Mouse (Mus musculus): ENCODE measurements at regions not wholly inside any gene's neighbourhood (a gene's known extent, or its start where the extent isn't known, plus 50 kb on each side); places are given as distances from the start of the nearest gene placed in this dataset.

- ATAC-seq (replicated peaks; ENCODE audit: low FRiP score), result no peak
- WGBS, result 41% methylated on average over 3 of the region's 3 CpGs
These were observed 172.0 kb downstream of the Dcdc2c start for GRCm38 (mm10) chr12:28380203-28380602.

GRCm38 (mm10) chr12:28377968-28378367 is 174.2 kb downstream of the Dcdc2c start:
- H3K9ac ChIP-seq (ENCODE audit: low read length), result no peak overlapping the region
- DNase-seq (ENCODE audit: low spot score) (no peak), ATAC-seq (replicated peaks; ENCODE audit: low FRiP score) (no peak)
- peaks cover 4% of the 10 kb centered on the region; the same call in 1 of the 2 replicates for H3K4me1 ChIP-seq (replicated peaks; ENCODE audit: control insufficient read depth, insufficient read depth, low read length)
- no peaks in the 10 kb centered on the region for H3K9me3 ChIP-seq (ENCODE audit: control insufficient read depth, low read length)
- no peak overlapping the region for H3K4me2 ChIP-seq (ENCODE audit: low read depth, low read length, severe bottlenecking)
- 95% methylated on average over 3 of the region's 3 CpGs for WGBS
- no peaks in the 10 kb centered on the region for H3K27me3 ChIP-seq (ENCODE audit: control insufficient read depth, insufficient read depth, low read length)
- no peak overlapping the region for H3K4me3 ChIP-seq (ENCODE audit: low read depth, low read length)
- no peak overlapping the region for H3K27ac ChIP-seq (ENCODE audit: low read depth, low read length)
- no peaks in the 10 kb centered on the region for H3K36me3 ChIP-seq (ENCODE audit: control insufficient read depth, insufficient read depth, low read length)

More at GRCm38 (mm10) chr12:28380203-28380602, 172.0 kb downstream of the Dcdc2c start:
- Histone ChIP-seq H3K4me2 (ENCODE audit: low read depth, low read length, severe bottlenecking) (no peak overlapping the region), H3K27ac (ENCODE audit: low read depth, low read length) (no peak overlapping the region), H3K36me3 (ENCODE audit: control insufficient read depth, insufficient read depth, low read length) (no peaks in the 10 kb centered on the region), H3K9me3 (ENCODE audit: control insufficient read depth, low read length) (no peaks in the 10 kb centered on the region), H3K4me3 (ENCODE audit: low read depth, low read length) (no peak overlapping the region), H3K4me1 (replicated peaks; ENCODE audit: control insufficient read depth, insufficient read depth, low read length) (peaks cover 4% of the 10 kb centered on the region; the same call in 1 of the 2 replicates), H3K9ac (ENCODE audit: low read length) (no peak overlapping the region), H3K27me3 (ENCODE audit: control insufficient read depth, insufficient read depth, low read length) (no peaks in the 10 kb centered on the region)
- no peak for DNase-seq (ENCODE audit: low spot score)

- no peak for DNase-seq (ENCODE audit: low spot score)
- Histone ChIP-seq H3K27ac (ENCODE audit: low read depth, low read length) (no peak overlapping the region), H3K4me2 (ENCODE audit: low read depth, low read length, severe bottlenecking) (no peak overlapping the region), H3K4me3 (ENCODE audit: low read depth, low read length) (no peak overlapping the region), H3K9me3 (ENCODE audit: control insufficient read depth, low read length) (no peaks in the 10 kb centered on the region), H3K27me3 (ENCODE audit: control insufficient read depth, insufficient read depth, low read length) (no peaks in the 10 kb centered on the region), H3K9ac (ENCODE audit: low read length) (no peak overlapping the region), H3K4me1 (replicated peaks; ENCODE audit: control insufficient read depth, insufficient read depth, low read length) (peaks cover 4% of the 10 kb centered on the region; the same call in 1 of the 2 replicates), H3K36me3 (ENCODE audit: control insufficient read depth, insufficient read depth, low read length) (no peaks in the 10 kb centered on the region)
- 0 out of 2 replicates have a peak, but pooled peaks have one; percentile 31 for ATAC-seq (replicated peaks; ENCODE audit: low FRiP score)
- 60% methylated on average over 4 of the region's 4 CpGs for WGBS
These were observed 174.8 kb downstream of the Dcdc2c start for GRCm38 (mm10) chr12:28377373-28377772.

GRCm38 (mm10) chr12:28376770-28377169 is 175.4 kb downstream of the Dcdc2c start:
- DNase-seq (ENCODE audit: low spot score), result peak; percentile 64
- H3K4me2 ChIP-seq (ENCODE audit: low read depth, low read length, severe bottlenecking), result no peak overlapping the region

GRCm38 (mm10) chr12:28365304-28365703 is 186.9 kb downstream of the Dcdc2c start:
- Histone ChIP-seq H3K4me2 (ENCODE audit: low read depth, low read length, severe bottlenecking) (no peak overlapping the region), H3K27me3 (ENCODE audit: control insufficient read depth, insufficient read depth, low read length) (no peaks in the 10 kb centered on the region), H3K4me1 (replicated peaks; ENCODE audit: control insufficient read depth, insufficient read depth, low read length) (no peaks in the 10 kb centered on the region), H3K36me3 (ENCODE audit: control insufficient read depth, insufficient read depth, low read length) (no peaks in the 10 kb centered on the region), H3K9me3 (ENCODE audit: control insufficient read depth, low read length) (no peaks in the 10 kb centered on the region), H3K27ac (ENCODE audit: low read depth, low read length) (no peak overlapping the region), H3K4me3 (ENCODE audit: low read depth, low read length) (no peak overlapping the region), H3K9ac (ENCODE audit: low read length) (no peak overlapping the region)
- no peak for ATAC-seq (replicated peaks; ENCODE audit: low FRiP score)
- 76% methylated on average over 2 of the region's 2 CpGs for WGBS
- no peak for DNase-seq (ENCODE audit: low spot score)

More at GRCm38 (mm10) chr12:28376770-28377169, 175.4 kb downstream of the Dcdc2c start:
- no peak overlapping the region for H3K27ac ChIP-seq (ENCODE audit: low read depth, low read length)
- peaks cover 4% of the 10 kb centered on the region; the same call in 1 of the 2 replicates for H3K4me1 ChIP-seq (replicated peaks; ENCODE audit: control insufficient read depth, insufficient read depth, low read length)
- peak; percentile 79 for ATAC-seq (replicated peaks; ENCODE audit: low FRiP score)
- no peaks in the 10 kb centered on the region for H3K36me3 ChIP-seq (ENCODE audit: control insufficient read depth, insufficient read depth, low read length)
- WGBS, result 36% methylated on average over 4 of the region's 4 CpGs
- H3K4me3 ChIP-seq (ENCODE audit: low read depth, low read length), result no peak overlapping the region
- no peaks in the 10 kb centered on the region for H3K27me3 ChIP-seq (ENCODE audit: control insufficient read depth, insufficient read depth, low read length)
- H3K9ac ChIP-seq (ENCODE audit: low read length), result no peak overlapping the region
- no peaks in the 10 kb centered on the region for H3K9me3 ChIP-seq (ENCODE audit: control insufficient read depth, low read length)

- no peak overlapping the region for H3K4me2 ChIP-seq (ENCODE audit: low read depth, low read length, severe bottlenecking)
- WGBS, result 9% methylated on average over 7 of the region's 7 CpGs
- H3K4me1 ChIP-seq (replicated peaks; ENCODE audit: control insufficient read depth, insufficient read depth, low read length), result peaks cover 2% of the 10 kb centered on the region; the same call in 1 of the 2 replicates
- no peak overlapping the region for H3K27ac ChIP-seq (ENCODE audit: low read depth, low read length)
- H3K4me3 ChIP-seq (ENCODE audit: low read depth, low read length), result no peak overlapping the region
- no peaks in the 10 kb centered on the region for H3K36me3 ChIP-seq (ENCODE audit: control insufficient read depth, insufficient read depth, low read length)
- H3K9ac ChIP-seq (ENCODE audit: low read length), result no peak overlapping the region
- ATAC-seq (replicated peaks; ENCODE audit: low FRiP score), result peak; percentile 63
- no peaks in the 10 kb centered on the region for H3K9me3 ChIP-seq (ENCODE audit: control insufficient read depth, low read length)
- no peak for DNase-seq (ENCODE audit: low spot score)
- no peaks in the 10 kb centered on the region for H3K27me3 ChIP-seq (ENCODE audit: control insufficient read depth, insufficient read depth, low read length)
These were observed 193.4 kb downstream of the Dcdc2c start for GRCm38 (mm10) chr12:28358737-28359333.

- WGBS, result 85% methylated on average over 10 of the region's 10 CpGs
- Histone ChIP-seq H3K9ac (ENCODE audit: low read length) (no peak overlapping the region), H3K27ac (ENCODE audit: low read depth, low read length) (no peak overlapping the region), H3K4me2 (ENCODE audit: low read depth, low read length, severe bottlenecking) (no peak overlapping the region), H3K4me1 (replicated peaks; ENCODE audit: control insufficient read depth, insufficient read depth, low read length) (peaks cover 2% of the 10 kb centered on the region; the same call in 1 of the 2 replicates), H3K4me3 (ENCODE audit: low read depth, low read length) (no peak overlapping the region), H3K36me3 (ENCODE audit: control insufficient read depth, insufficient read depth, low read length) (no peaks in the 10 kb centered on the region), H3K9me3 (ENCODE audit: control insufficient read depth, low read length) (no peaks in the 10 kb centered on the region), H3K27me3 (ENCODE audit: control insufficient read depth, insufficient read depth, low read length) (no peaks in the 10 kb centered on the region)
- ATAC-seq (replicated peaks; ENCODE audit: low FRiP score) (no peak), DNase-seq (ENCODE audit: low spot score) (no peak)
These were observed 194.4 kb downstream of the Dcdc2c start for GRCm38 (mm10) chr12:28357764-28358163.

GRCm38 (mm10) chr12:28353140-28353539 is 199.1 kb downstream of the Dcdc2c start:
- no peak overlapping the region for H3K9ac ChIP-seq (ENCODE audit: low read length)
- no peaks in the 10 kb centered on the region for H3K36me3 ChIP-seq (ENCODE audit: control insufficient read depth, insufficient read depth, low read length)
- no peak overlapping the region for H3K27ac ChIP-seq (ENCODE audit: low read depth, low read length)
- no peaks in the 10 kb centered on the region for H3K9me3 ChIP-seq (ENCODE audit: control insufficient read depth, low read length)
- no peak overlapping the region for H3K4me2 ChIP-seq (ENCODE audit: low read depth, low read length, severe bottlenecking)
- no peak for ATAC-seq (replicated peaks; ENCODE audit: low FRiP score)
- no peaks in the 10 kb centered on the region for H3K4me1 ChIP-seq (replicated peaks; ENCODE audit: control insufficient read depth, insufficient read depth, low read length)
- DNase-seq (ENCODE audit: low spot score), result no peak
- 58% methylated on average over 3 of the region's 3 CpGs for WGBS
- H3K27me3 ChIP-seq (ENCODE audit: control insufficient read depth, insufficient read depth, low read length), result no peaks in the 10 kb centered on the region
- no peak overlapping the region for H3K4me3 ChIP-seq (ENCODE audit: low read depth, low read length)

- DNase-seq (ENCODE audit: low spot score) (no peak), ATAC-seq (replicated peaks; ENCODE audit: low FRiP score) (no peak)
- H3K27ac ChIP-seq (ENCODE audit: low read depth, low read length), result no peak overlapping the region
- H3K36me3 ChIP-seq (ENCODE audit: control insufficient read depth, insufficient read depth, low read length), result no peaks in the 10 kb centered on the region
- no peak overlapping the region for H3K4me3 ChIP-seq (ENCODE audit: low read depth, low read length)
- WGBS, result 81% methylated on average over 3 of the region's 3 CpGs
- H3K27me3 ChIP-seq (ENCODE audit: control insufficient read depth, insufficient read depth, low read length), result no peaks in the 10 kb centered on the region
- H3K4me2 ChIP-seq (ENCODE audit: low read depth, low read length, severe bottlenecking), result no peak overlapping the region
- H3K9ac ChIP-seq (ENCODE audit: low read length), result no peak overlapping the region
- no peaks in the 10 kb centered on the region for H3K9me3 ChIP-seq (ENCODE audit: control insufficient read depth, low read length)
- no peaks in the 10 kb centered on the region for H3K4me1 ChIP-seq (replicated peaks; ENCODE audit: control insufficient read depth, insufficient read depth, low read length)
These were observed 199.6 kb downstream of the Dcdc2c start for GRCm38 (mm10) chr12:28352571-28352970.

All from forebrain, embryonic 11.5 days (tissue).